Mouse (Mus musculus) liver, adult (tissue): Measurements from ENCODE around the gene Kdm4a.

Experiments
- GATA4 ChIP-seq: IDR thresholded peaks from 2 replicates; pipeline ENCODE4 v1.6.1; 2014; ENCODE audit warnings: mild to moderate bottlenecking, low read length; ENCODE audit not compliant: insufficient replicate concordance

The Kdm4a gene

GRCm38 (mm10) chr4:118179467-118180300 lies at the start of gene Kdm4a:
Gene Kdm4a (minus strand): TSS chr4:118180043.
- TF ChIP-seq GATA4: peak; percentile 14; the same call in 1 of the 2 replicates

GRCm38 (mm10) chr4:118229035-118229770 lies 49.4 kb upstream of the Kdm4a start:
- TF ChIP-seq GATA4: no peak

GRCm38 (mm10) chr4:118227398-118227797 lies 47.6 kb upstream of the Kdm4a start:
- TF ChIP-seq GATA4: no peak; the same call in 1 of the 2 replicates

- no peak for TF ChIP-seq GATA4
These were observed 41.4 kb upstream of the Kdm4a start for GRCm38 (mm10) chr4:118221261-118221660.

- TF ChIP-seq GATA4: no peak
These were observed 40.9 kb upstream of the Kdm4a start for GRCm38 (mm10) chr4:118220756-118221155.

- no peak for TF ChIP-seq GATA4
These were observed 39.6 kb upstream of the Kdm4a start for GRCm38 (mm10) chr4:118219487-118219886.

- no peak for TF ChIP-seq GATA4
These were observed 38.7 kb upstream of the Kdm4a start for GRCm38 (mm10) chr4:118218521-118218920.

GRCm38 (mm10) chr4:118216726-118217595 lies 37.1 kb upstream of the Kdm4a start:
- no peak for TF ChIP-seq GATA4

- no peak for TF ChIP-seq GATA4
These were observed 35.0 kb upstream of the Kdm4a start for GRCm38 (mm10) chr4:118214891-118215290.

GRCm38 (mm10) chr4:118206918-118207640 lies 27.2 kb upstream of the Kdm4a start:
- TF ChIP-seq GATA4: no peak

- no peak for TF ChIP-seq GATA4
These were observed 26.1 kb upstream of the Kdm4a start for GRCm38 (mm10) chr4:118205906-118206305.

- TF ChIP-seq GATA4: no peak
These were observed 19.2 kb upstream of the Kdm4a start for GRCm38 (mm10) chr4:118199093-118199492.

- no peak for TF ChIP-seq GATA4
These were observed 18.8 kb upstream of the Kdm4a start for GRCm38 (mm10) chr4:118198606-118199005.

GRCm38 (mm10) chr4:118196185-118196584 lies 16.3 kb upstream of the Kdm4a start:
- TF ChIP-seq GATA4: no peak

GRCm38 (mm10) chr4:118180301-118181080 lies 648 bp upstream of the Kdm4a start:
- TF ChIP-seq GATA4: no peak
